Mouse (Mus musculus) spleen, embryonic (tissue): ENCODE measurements at regions not wholly inside any gene's neighbourhood (a gene's known extent, or its start where the extent isn't known, plus 50 kb on each side); places are given as distances from the start of the nearest gene placed in this dataset.

Experiments used
- CTCF ChIA-PET: fragments of 350-600 bp; sonication (Branson Sonifier 250); formaldehyde crosslinking; loops from one replicate; lab custom pipeline; 2022; lab: Charles Lee

DNA sequence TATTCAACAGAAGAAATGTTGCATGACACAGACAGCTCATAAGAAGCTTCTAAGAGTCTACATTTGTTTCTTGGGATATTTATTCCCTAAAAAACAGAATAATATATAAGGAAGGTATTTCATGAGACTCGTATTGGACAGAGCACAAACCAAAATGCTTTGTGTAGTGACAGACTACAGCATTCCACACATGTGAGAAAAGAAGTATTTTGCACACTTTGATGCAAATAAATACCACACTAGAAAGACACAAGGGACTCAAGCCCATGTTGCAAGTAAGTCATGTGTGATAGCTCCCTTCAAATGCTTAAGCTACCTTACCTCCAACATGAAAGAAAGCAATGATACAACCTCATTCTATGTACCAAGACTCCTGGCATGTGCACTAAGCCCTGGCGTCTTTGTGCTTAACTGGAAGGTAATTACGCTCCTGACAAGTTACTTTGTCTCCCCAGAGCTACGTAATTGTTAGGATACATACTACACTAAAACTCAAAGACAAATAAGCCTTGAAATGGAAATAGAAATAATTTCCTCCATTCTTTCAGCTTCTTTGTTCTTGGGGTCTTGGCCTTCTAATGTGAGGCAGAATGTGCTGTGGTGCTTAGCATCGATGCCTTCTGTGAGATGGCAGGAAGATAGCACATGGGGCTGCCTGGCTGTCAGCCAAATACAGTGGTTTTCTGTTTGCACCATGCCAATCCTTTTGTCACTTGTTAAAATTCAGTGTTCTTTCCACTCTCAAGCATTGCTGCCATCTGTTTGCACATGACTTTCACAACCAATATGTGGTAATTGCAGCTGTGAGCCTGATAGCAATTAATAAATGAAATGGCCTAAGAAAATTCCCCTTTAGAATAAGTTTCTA, 1214.4 kb upstream of the Igfbp7 start:
- CTCF ChIA-PET: no interaction called here

DNA sequence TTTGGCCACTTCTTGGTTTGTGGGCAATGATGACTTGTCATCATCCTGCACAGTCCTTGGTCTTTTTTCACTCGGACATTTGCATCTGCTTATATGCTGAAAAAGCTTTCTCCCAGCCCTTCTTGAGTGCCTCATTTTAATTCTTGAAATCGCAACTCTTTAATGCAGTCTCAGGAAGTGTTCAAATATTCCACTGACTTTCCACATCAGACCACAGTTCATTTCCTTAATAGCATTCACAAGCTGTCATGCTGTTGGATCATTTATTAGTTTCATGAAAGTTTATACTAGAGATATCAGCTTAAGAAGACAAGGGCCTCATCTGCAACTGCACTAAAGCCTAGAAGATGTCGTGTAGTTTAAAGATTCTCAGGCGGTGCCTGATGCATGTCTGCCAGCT, 1200.5 kb upstream of the Igfbp7 start:
- CTCF ChIA-PET: no interaction called here

DNA sequence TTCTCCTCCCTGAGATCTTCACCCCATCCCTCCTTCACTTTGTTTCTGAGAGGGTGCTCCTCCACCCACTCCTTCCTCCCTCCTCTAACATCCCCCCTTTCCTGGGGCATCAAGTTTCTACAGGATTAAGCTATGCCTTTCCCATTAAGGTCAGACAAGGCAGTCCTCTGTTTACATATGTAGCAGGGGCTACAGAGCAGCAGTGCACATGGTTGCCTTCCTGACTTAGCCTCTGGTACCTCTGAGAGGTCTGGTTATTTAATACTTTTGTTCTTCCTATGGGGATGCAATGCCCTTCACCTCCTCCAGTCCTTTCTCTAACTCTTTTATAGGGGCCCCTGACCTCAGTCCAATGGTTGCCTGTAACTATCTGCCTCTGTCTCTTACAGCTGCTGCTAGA, 1194.8 kb upstream of the Igfbp7 start:
- CTCF ChIA-PET: no interaction called here

DNA sequence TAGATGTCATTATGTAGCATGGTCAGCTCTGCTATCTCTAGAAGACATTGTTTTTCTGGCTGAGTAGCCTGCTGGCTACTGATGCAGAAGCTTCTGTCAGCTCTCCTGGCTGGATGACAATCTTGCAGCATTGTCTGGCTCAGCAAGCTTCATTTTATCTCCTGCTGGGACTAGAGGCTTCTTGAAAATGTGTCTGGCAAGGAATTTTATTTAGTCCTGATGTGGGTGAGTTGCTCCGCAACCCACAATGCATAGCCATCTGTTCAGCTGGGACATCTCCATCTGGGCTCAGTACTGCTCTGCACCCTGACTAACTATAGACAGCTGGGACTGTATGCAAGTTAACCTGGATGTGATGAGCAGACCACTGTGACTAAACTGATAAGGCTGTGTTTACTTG, 1177.0 kb upstream of the Igfbp7 start:
- CTCF ChIA-PET: no interaction called here

DNA sequence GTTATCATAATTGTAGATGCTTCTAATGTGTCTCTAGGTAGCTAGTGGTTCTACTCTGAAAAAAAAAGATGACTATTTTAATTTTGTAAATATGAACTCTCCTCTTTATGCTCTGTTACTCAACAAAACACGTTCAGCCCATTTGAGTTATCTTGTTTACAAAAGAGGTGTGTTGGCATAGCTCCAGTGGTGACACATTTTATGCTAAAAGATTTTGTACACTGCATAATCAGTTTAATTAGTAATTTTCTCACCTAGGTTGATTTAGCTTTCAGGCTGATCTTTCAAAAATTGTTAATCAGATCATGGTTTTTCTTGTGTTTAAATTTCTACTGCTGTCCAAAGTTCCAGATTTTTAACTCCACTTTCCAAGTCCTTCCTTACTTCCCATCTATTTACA, 1149.1 kb upstream of the Igfbp7 start:
- CTCF ChIA-PET: no interaction called here

DNA sequence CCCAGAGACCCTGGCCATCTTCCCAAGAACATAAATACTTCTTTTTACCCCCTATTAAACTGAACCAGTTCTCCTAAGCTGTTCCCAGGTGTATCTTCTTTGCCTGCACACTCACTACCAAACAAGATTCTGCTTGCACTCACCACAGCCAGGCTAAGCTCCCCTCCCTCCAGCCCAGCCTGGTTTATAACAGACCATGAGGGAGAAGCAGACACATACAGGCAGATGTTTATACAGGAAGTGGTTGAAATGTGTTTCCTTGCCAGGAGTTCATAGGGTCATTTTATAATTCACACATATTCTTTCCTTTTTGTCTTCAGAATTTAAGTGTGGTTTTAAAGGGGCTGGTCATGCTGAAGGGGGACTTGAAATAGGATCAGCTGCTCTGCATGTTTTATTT, 1127.5 kb upstream of the Igfbp7 start:
- CTCF ChIA-PET: interaction anchor here (0.6 kb wide), 1 partner anchor 306 kb away, joined by 4 read pairs; no protein-coding TSS in a partner anchor
